Mouse (Mus musculus): ENCODE results near the gene Acat3. TPM values are rescaled to one million over a fixed set of nuclear protein-coding genes. Genes with fewer than 3 reads are reported as not detected.

Acat3 gene
- total and polyA plus RNA-seq, 3 experiments, result 0.77 to 12.7 (median 1.4) TPM

DNA sequence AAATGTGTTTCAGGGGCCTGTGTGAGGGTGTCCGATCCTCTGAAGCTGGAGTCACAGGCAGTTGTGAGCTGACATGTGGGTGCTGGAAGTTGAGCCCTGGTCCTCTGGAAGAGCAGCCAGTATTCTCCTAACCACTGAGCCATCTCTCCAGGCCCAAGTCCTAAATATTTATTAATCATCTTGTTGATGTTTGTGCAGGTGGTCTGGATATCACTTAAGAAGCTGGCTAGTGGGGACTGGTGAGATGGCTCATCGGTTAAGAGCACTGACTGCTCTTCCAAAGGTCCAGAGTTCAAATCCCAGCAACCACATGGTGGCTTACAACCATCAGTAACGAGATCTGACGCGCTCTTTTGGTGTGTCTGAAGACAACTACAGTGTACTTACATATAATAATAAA, 9.3 kb upstream of the Acat3 start:
- no peak overlapping the region for H3K27ac ChIP-seq (ENCODE audit: insufficient read depth, low read depth)
- no peak overlapping the region for H3K4me2 ChIP-seq (ENCODE audit: insufficient read depth, low read depth, poor library complexity, severe bottlenecking)
- H3K27me3 ChIP-seq (replicated peaks), result no peaks in the 10 kb centered on the region
- no peak for TF ChIP-seq ZKSCAN1 (IDR thresholded peaks at IDR 0.05; ENCODE audit: borderline replicate concordance, low read depth, low read length)
- TF ChIP-seq MYC (IDR thresholded peaks at IDR 0.05; ENCODE audit: low read depth, low read length), result no peak
- no peak for TF ChIP-seq MAX (IDR thresholded peaks at IDR 0.05; ENCODE audit: low read length)
- TF ChIP-seq PAX5 (IDR thresholded peaks at IDR 0.05; ENCODE audit: low read length), result no peak
- no peak for TF ChIP-seq ELF1 (IDR thresholded peaks at IDR 0.05; ENCODE audit: low read depth, low read length)
- in situ Hi-C loops (cut with MboI; ENCODE audit: low pct_ligation_motif_present, low pct_unique_long_range_greater_than_20kb, low sequenced_read_pairs), result no loop called here
- no peak overlapping the region for H3K4me3 ChIP-seq (replicated peaks in 1 of 3; ENCODE audit: low read depth in 2 of 3, low read length in 2 of 3, poor library complexity in 1 of 3)
- H3K79me2 ChIP-seq (replicated peaks; ENCODE audit: control insufficient read depth, extremely low read depth, insufficient read depth, poor library complexity, severe bottlenecking), result no peaks in the 10 kb centered on the region
- dilution Hi-C loops (cut with MboI; ENCODE audit: extremely low pct_ligation_motif_present, extremely low pct_unique_long_range_greater_than_20kb, low sequenced_read_pairs), result no loop called here
- no peaks in the 10 kb centered on the region for H3K9me3 ChIP-seq (replicated peaks; ENCODE audit: low read length)
- no peak for DNase-seq (ENCODE audit: extremely low read depth)
- no peak overlapping the region for H3K9ac ChIP-seq (ENCODE audit: insufficient read depth, low read depth)
- peaks cover 45 to 70% of the 10 kb centered on the region in 2 experiments for H3K36me3 ChIP-seq (replicated peaks in 1 of 2; ENCODE audit: control insufficient read depth in 1 of 2, insufficient read depth in 1 of 2, low read length in 1 of 2)
- H3K4me1 ChIP-seq (ENCODE audit: control insufficient read depth in 1 of 2, insufficient read depth in 2 of 2), result no peaks in the 10 kb centered on the region

DNA sequence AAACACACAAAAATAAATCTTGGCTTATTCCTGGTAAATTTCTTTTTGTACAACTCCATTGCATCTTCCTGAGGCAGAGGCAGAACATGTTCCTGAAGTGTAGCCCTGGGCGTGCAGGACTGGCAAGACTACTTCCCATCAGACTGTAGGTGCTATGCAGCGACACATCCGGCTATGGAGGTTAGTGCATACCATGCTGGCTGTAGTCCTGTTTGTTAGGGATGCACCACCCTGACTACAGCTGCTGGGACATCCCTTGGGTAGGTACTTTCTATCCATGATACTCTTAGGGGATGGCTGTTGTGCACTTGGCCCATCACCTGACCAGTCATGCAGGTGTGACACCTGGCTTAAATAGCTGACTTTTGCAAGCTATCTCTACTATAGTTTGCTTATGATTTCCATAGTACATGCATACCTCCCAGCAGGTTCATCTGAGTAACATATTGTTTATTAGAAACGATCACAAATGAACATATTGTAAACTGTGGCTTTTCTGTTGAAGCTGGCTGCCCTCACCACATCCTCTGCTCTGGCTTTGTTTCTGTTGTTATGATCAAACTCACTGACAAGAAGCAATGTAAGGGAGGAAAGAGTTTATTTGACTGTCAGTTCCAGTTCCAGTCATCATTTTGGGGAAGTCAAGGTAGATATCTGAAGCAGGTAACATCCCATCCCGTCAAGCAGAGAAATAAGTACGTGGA, 2.2 kb upstream of the Acat3 start:
- H3K36me3 ChIP-seq (replicated peaks in 1 of 2; ENCODE audit: control insufficient read depth in 1 of 2, insufficient read depth in 1 of 2, low read length in 1 of 2), result peaks cover 30 to 52% of the 10 kb centered on the region in 2 experiments
- no peak for DNase-seq (ENCODE audit: extremely low read depth)

More for the DNA sequence above, 2.2 kb upstream of the Acat3 start:
- Histone ChIP-seq H3K4me3 (replicated peaks in 1 of 3; ENCODE audit: low read depth in 2 of 3, low read length in 2 of 3, poor library complexity in 1 of 3) (no peak overlapping the region), H3K4me2 (ENCODE audit: insufficient read depth, low read depth, poor library complexity, severe bottlenecking) (no peak overlapping the region), H3K27ac (ENCODE audit: insufficient read depth, low read depth) (no peak overlapping the region), H3K4me1 (ENCODE audit: control insufficient read depth in 1 of 2, insufficient read depth in 2 of 2) (no peaks in the 10 kb centered on the region), H3K27me3 (replicated peaks) (no peaks in the 10 kb centered on the region), H3K9me3 (replicated peaks; ENCODE audit: low read length) (no peaks in the 10 kb centered on the region), H3K9ac (ENCODE audit: insufficient read depth, low read depth) (no peak overlapping the region), H3K79me2 (replicated peaks; ENCODE audit: control insufficient read depth, extremely low read depth, insufficient read depth, poor library complexity, severe bottlenecking) (no peaks in the 10 kb centered on the region)
- in situ Hi-C loops (cut with MboI; ENCODE audit: low pct_ligation_motif_present, low pct_unique_long_range_greater_than_20kb, low sequenced_read_pairs) (no loop called here), dilution Hi-C loops (cut with MboI; ENCODE audit: extremely low pct_ligation_motif_present, extremely low pct_unique_long_range_greater_than_20kb, low sequenced_read_pairs) (no loop called here)
- no peak for TF ChIP-seq MYC (IDR thresholded peaks at IDR 0.05; ENCODE audit: low read depth, low read length)
- no peak for TF ChIP-seq MAX (IDR thresholded peaks at IDR 0.05; ENCODE audit: low read length)
- TF ChIP-seq CTCF (conservative IDR thresholded peaks at IDR 0.05 in 1 of 2, IDR thresholded peaks at IDR 0.05 in 1 of 2; ENCODE audit: low read depth in 2 of 2, low read length in 2 of 2), result no peak
- TF ChIP-seq PAX5 (IDR thresholded peaks at IDR 0.05; ENCODE audit: low read length), result no peak
- no peak for TF ChIP-seq SMC3 (IDR thresholded peaks at IDR 0.05; ENCODE audit: low read depth, low read length)
- TF ChIP-seq NELFE (IDR thresholded peaks at IDR 0.05; ENCODE audit: low read depth, low read length), result no peak
- TF ChIP-seq HCFC1 (IDR thresholded peaks at IDR 0.05; ENCODE audit: low read depth, low read length), result no peak
- no peak for TF ChIP-seq E2F4 (IDR thresholded peaks at IDR 0.05; ENCODE audit: insufficient replicate concordance, low read depth, low read length)
- TF ChIP-seq EP300 (IDR thresholded peaks at IDR 0.05; ENCODE audit: low read length), result no peak
- TF ChIP-seq GABPA (IDR thresholded peaks at IDR 0.05; ENCODE audit: insufficient replicate concordance, low read depth, low read length), result no peak
- TF ChIP-seq MAFK (IDR thresholded peaks at IDR 0.05; ENCODE audit: insufficient replicate concordance, low read length), result no peak
- TF ChIP-seq ZMIZ1 (IDR thresholded peaks at IDR 0.05; ENCODE audit: low read depth, low read length), result no peak
- TF ChIP-seq CHD1 (IDR thresholded peaks at IDR 0.05; ENCODE audit: low read depth, low read length), result no peak
- TF ChIP-seq CHD2 (IDR thresholded peaks at IDR 0.05; ENCODE audit: low read length), result no peak
- no peak for TF ChIP-seq TBP (conservative IDR thresholded peaks at IDR 0.05; ENCODE audit: low read depth, low read length)
- no peak for TF ChIP-seq ZNF384 (IDR thresholded peaks at IDR 0.05; ENCODE audit: low read depth, low read length)
- no peak for TF ChIP-seq TCF12 (IDR thresholded peaks at IDR 0.05; ENCODE audit: low read depth, low read length)
- TF ChIP-seq RAD21 (IDR thresholded peaks at IDR 0.05; ENCODE audit: low read depth, low read length), result no peak
- no peak for TF ChIP-seq ETS1 (conservative IDR thresholded peaks at IDR 0.05; ENCODE audit: low read depth, low read length)
